Mouse (Mus musculus): ENCODE measurements around the gene Plpp6. TPM values are rescaled to one million over a fixed set of nuclear protein-coding genes. Genes with fewer than 3 reads are reported as not detected.

Plpp6 gene
- total RNA-seq (2021): 10 to 100 TPM; 25.4 to 43.7 TPM
- long read RNA-seq, experiment 1, transcript Plpp6-201 (1 exons, 2,859 nt): major isoform, 20 of 20 reads
- long read RNA-seq, experiment 1, partial matches to known transcripts: 0 of 20 reads
- long read RNA-seq, experiment 1, other reads (novel, unspliced or antisense): 0 of 20 reads
- long read RNA-seq, experiment 2, transcript Plpp6-201 (1 exons, 2,859 nt): major isoform, 16 of 16 reads
- long read RNA-seq, experiment 2, partial matches to known transcripts: 0 of 16 reads
- long read RNA-seq, experiment 2, other reads (novel, unspliced or antisense): 0 of 16 reads

GRCm38 (mm10) chr19:28963842-28964551, at the start of gene Plpp6:
Plpp6 (plus strand) TSS chr19:28963953.
- DNase-seq: peak; percentile 90 to 92

GRCm38 (mm10) chr19:28914598-28914997, 49.2 kb upstream of the Plpp6 start:
- no peak for DNase-seq

GRCm38 (mm10) chr19:28915602-28916250, 48.0 kb upstream of the Plpp6 start:
- no peak for DNase-seq

GRCm38 (mm10) chr19:28916492-28916891, 47.3 kb upstream of the Plpp6 start:
- no peak for DNase-seq

GRCm38 (mm10) chr19:28917839-28918238, 45.9 kb upstream of the Plpp6 start:
- DNase-seq: no peak

- DNase-seq: peak; percentile 53 to 65
These were observed 37.4 kb upstream of the Plpp6 start for GRCm38 (mm10) chr19:28926366-28926765.

- DNase-seq: no peak
These were observed 36.4 kb upstream of the Plpp6 start for GRCm38 (mm10) chr19:28927396-28927795.

- no peak for DNase-seq
These were observed 34.7 kb upstream of the Plpp6 start for GRCm38 (mm10) chr19:28929034-28929433.

GRCm38 (mm10) chr19:28934897-28935296, 28.9 kb upstream of the Plpp6 start:
- peak; percentile 58 to 72 for DNase-seq

- peak in 1 of 2 experiments; percentile 15 for DNase-seq
These were observed 23.4 kb upstream of the Plpp6 start for GRCm38 (mm10) chr19:28940135-28940874.

GRCm38 (mm10) chr19:28941271-28941670, 22.5 kb upstream of the Plpp6 start:
- DNase-seq: no peak

- no peak for DNase-seq
These were observed 17.0 kb upstream of the Plpp6 start for GRCm38 (mm10) chr19:28946782-28947181.

GRCm38 (mm10) chr19:28947311-28947710, 16.4 kb upstream of the Plpp6 start:
- no peak for DNase-seq

GRCm38 (mm10) chr19:28951251-28951650, 12.5 kb upstream of the Plpp6 start:
- DNase-seq: no peak

GRCm38 (mm10) chr19:28963113-28963512, 640 bp upstream of the Plpp6 start:
- DNase-seq: peak in 1 of 2 experiments; percentile 21

- no peak for DNase-seq
These were observed 276 bp upstream of the Plpp6 start for GRCm38 (mm10) chr19:28963513-28963841.

GRCm38 (mm10) chr19:28964552-28964903, 775 bp downstream of the Plpp6 start:
- no peak for DNase-seq

GRCm38 (mm10) chr19:28967652-28968051, 3.9 kb downstream of the Plpp6 start, which contains the start of gene 4430402I18Rik:
4430402I18Rik (minus strand) TSS chr19:28967800.
- peak; percentile 37 to 41 for DNase-seq

GRCm38 (mm10) chr19:28968178-28968577, 4.4 kb downstream of the Plpp6 start:
- DNase-seq: peak in 1 of 2 experiments; percentile 12

GRCm38 (mm10) chr19:28969231-28969630, 5.5 kb downstream of the Plpp6 start:
- DNase-seq: peak; percentile 39 to 52

- DNase-seq: no peak
These were observed 6.5 kb downstream of the Plpp6 start for GRCm38 (mm10) chr19:28970251-28970650.

GRCm38 (mm10) chr19:28974862-28975611, 11.3 kb downstream of the Plpp6 start:
- DNase-seq: peak; percentile 86 to 92

Measured in adrenal gland, postnatal 36 days (tissue).